Comparison of ENCODE assay signal across 8 mouse cellular contexts in genomic region chr10:13965316-13965973, GRCm38 (mm10). TPM values are rescaled to one million over a fixed set of nuclear protein-coding genes. Genes with fewer than 3 reads are reported as not detected.
DNase-seq lines count a peak whose midpoint lies in the region.

No protein-coding gene starts in this region.

- peaks cover 25% of the 10 kb centered on the region for H3K4me1 ChIP-seq in midbrain, embryonic 10.5 days

- under 1% methylated on average over 47 of the region's 54 CpGs for WGBS in midbrain, embryonic 10.5 days

- H3K36me3 ChIP-seq in midbrain, embryonic 10.5 days = no peaks in the 10 kb centered on the region

- H3K27me3 ChIP-seq in midbrain, embryonic 10.5 days (ENCODE audit: low read depth, poor library complexity, severe bottlenecking) = peaks cover 29% of the 10 kb centered on the region

- no peaks in the 10 kb centered on the region for H3K9me3 ChIP-seq in midbrain, embryonic 10.5 days (replicated peaks)

- peak overlapping the region; percentile 94 for H3K27ac ChIP-seq in midbrain, embryonic 10.5 days (replicated peaks)

- H3K4me3 ChIP-seq in midbrain, embryonic 10.5 days = peak overlapping the region; percentile 81

- peak; percentile 85 to 86 for DNase-seq in adrenal gland, adult 18-20 months (ENCODE audit: low spot score in 2 of 2)
- DNase-seq in embryo, embryonic 11.5 days (ENCODE audit: low read depth, low spot score) = peak; percentile 70
- peak; percentile 100 for DNase-seq in heart, adult 11 months
- peak; percentile 92 for DNase-seq in kidney, adult 11 months
- DNase-seq in left cerebral cortex, postnatal 4 days = peak; percentile 94
- DNase-seq in midbrain, embryonic 10.5 days (ENCODE audit: low spot score) = peak; percentile 89
- DNase-seq in right cerebral cortex, postnatal 25 days = peak; percentile 90
- peak; percentile 83 for DNase-seq in urinary bladder, postnatal 25 days (ENCODE audit: low spot score)

- intact Hi-C loops in left cerebral cortex, postnatal 4 days (cut with DNase I) = loop anchor here (5.0 to 10.0 kb wide), 5 partner anchors 231 to 427 kb away; no protein-coding TSS in a partner anchor

RNA-seq across cellular contexts. Expression of gene Hivep2, which starts 0.4 kb away (rescaled TPM):
- 10 to 100 TPM; 24.1 to 35.6 TPM for total RNA-seq in adrenal gland, adult 18-20 months (2021)
- 100 to 1,000 TPM; 193 to 194 TPM for total RNA-seq in left cerebral cortex, postnatal 4 days (2021)
- 1.2 and 2.0 TPM in 2 replicates for polyA plus RNA-seq in midbrain, embryonic 10.5 days (2016; fragmentation: Nextera tagmentation; extraction: Ambion mirVana)

Comparison
In these comparisons a context has a peak if more than half of its experiments do, and no peak if none do; other contexts are left out.
1. Peak in every context shown above with its lines: DNase-seq, H3K4me3 ChIP-seq and H3K27ac ChIP-seq.
2. RNA of gene Hivep2, which starts 0.4 kb away (total RNA-seq): 193 to 194 TPM in left cerebral cortex, postnatal 4 days; 24.1 to 35.6 TPM in adrenal gland, adult 18-20 months; every median in the first group is over 4 times any median in the second.